Mouse (Mus musculus): ENCODE results near the gene Lgi2.

Gene Lgi2

GRCm38 (mm10) chr5:52565813-52566531 is at the start of gene Lgi2:
Gene Lgi2 (minus strand): TSS chr5:52566462.
- peak in 1 of 2 experiments; percentile 20 for DNase-seq (ENCODE audit: low spot score in 2 of 2)

GRCm38 (mm10) chr5:52615421-52615820 is 49.2 kb upstream of the Lgi2 start:
- no peak for DNase-seq (ENCODE audit: low spot score in 2 of 2)

- DNase-seq (ENCODE audit: low spot score in 2 of 2), result no peak
These were observed 48.4 kb upstream of the Lgi2 start for GRCm38 (mm10) chr5:52614686-52615085.

- DNase-seq (ENCODE audit: low spot score in 2 of 2), result no peak
These were observed 46.5 kb upstream of the Lgi2 start for GRCm38 (mm10) chr5:52612776-52613175.

DNA sequence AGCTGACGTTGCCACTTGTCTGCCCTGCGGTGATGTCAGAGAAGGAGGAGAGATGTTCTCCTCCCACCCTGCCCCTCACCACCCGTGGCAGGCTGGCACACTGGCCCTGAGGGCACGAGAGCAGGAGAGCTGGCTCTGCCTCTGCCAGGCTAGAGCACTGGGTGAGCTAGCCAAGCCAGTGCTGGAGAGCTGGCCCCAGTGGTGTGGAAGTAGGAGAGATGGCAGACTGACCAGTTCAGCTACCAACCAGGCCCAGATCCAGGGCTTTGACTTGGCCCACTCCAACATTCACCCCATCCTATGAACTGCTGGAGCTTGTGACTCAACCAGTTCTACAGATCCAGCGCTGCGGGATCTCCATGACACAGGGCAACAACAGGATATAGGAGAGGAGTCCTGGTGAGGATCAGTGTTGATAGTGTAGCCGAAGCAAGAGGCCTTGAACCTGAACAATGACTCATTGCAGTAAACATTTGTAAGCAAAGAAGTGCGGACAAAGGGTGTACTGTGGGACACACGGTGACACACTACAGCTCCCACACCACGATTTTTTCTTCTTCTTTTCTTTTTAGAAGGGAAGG is 45.1 kb upstream of the Lgi2 start:
- peak in 1 of 2 experiments; percentile 38 for DNase-seq (ENCODE audit: low spot score in 2 of 2)

GRCm38 (mm10) chr5:52610306-52610705 is 44.0 kb upstream of the Lgi2 start:
- DNase-seq (ENCODE audit: low spot score in 2 of 2), result no peak

DNA sequence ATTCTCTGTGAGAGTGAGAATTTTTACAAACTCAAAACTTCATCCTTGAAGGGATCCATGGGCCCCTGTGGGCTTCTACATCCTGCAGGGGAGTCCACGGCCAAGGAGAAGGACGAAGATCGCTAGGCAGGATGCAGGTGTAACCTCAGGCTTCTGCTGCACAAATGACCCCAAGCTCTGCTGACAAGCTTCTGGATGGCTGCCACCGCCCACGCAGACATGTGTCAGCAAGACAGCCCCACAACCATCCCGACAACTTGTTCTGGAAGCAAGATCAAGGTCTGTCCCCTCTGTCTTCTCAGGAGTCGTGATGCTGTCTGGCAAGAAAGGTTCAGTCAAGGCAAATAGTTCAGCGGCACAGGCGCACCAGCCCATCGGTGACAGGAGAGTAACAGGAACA is 43.4 kb upstream of the Lgi2 start:
- no peak for DNase-seq (ENCODE audit: low spot score in 2 of 2)

- peak in 1 of 2 experiments; percentile 61 for DNase-seq (ENCODE audit: low spot score in 2 of 2)
These were observed 38.4 kb upstream of the Lgi2 start for GRCm38 (mm10) chr5:52604582-52605041.

- no peak for DNase-seq (ENCODE audit: low spot score in 2 of 2)
These were observed 24.4 kb upstream of the Lgi2 start for GRCm38 (mm10) chr5:52590612-52591011.

DNA sequence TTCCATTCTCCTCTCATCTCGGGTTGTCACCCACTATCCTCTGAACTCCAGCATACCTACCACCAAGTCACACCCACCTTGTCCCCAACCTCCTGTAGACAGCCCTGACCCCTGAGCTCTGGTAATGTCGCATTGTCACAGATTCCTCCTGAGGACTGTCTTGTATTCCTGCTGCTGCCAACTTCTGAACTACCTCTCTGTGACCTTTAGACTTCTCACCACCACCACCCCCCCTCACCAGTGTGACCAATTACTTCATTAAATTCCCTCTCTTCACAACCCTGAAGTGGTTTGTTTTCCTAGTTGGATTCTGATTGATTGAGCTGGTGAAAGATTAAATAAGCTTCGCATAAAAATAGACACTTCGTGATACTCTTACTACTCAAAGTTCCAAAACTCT is 22.4 kb upstream of the Lgi2 start:
- DNase-seq (ENCODE audit: low spot score in 2 of 2), result no peak

- no peak for DNase-seq (ENCODE audit: low spot score in 2 of 2)
These were observed 21.1 kb upstream of the Lgi2 start for GRCm38 (mm10) chr5:52587291-52587733.

DNA sequence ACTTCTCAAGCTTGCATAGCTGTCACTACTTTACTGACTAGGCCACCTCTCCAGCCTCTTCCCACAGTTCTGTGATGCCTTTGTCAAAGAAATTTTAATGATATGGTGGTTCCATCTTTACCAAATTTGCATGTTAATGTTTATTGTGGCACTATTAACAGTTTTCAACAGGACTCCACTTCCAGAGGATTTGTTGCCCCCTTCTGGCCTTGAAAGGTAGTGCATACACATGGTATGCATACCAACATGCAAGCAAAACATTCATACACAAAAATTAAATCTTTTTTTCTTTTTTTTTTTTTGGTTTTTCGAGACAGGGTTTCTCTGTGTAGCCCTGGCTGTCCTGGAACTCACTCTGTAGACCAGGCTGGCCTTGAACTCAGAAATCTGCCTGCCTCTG is 6.3 kb upstream of the Lgi2 start:
- no peak for DNase-seq (ENCODE audit: low spot score in 2 of 2)

GRCm38 (mm10) chr5:52570746-52571145 is 4.5 kb upstream of the Lgi2 start:
- DNase-seq (ENCODE audit: low spot score in 2 of 2), result no peak

DNA sequence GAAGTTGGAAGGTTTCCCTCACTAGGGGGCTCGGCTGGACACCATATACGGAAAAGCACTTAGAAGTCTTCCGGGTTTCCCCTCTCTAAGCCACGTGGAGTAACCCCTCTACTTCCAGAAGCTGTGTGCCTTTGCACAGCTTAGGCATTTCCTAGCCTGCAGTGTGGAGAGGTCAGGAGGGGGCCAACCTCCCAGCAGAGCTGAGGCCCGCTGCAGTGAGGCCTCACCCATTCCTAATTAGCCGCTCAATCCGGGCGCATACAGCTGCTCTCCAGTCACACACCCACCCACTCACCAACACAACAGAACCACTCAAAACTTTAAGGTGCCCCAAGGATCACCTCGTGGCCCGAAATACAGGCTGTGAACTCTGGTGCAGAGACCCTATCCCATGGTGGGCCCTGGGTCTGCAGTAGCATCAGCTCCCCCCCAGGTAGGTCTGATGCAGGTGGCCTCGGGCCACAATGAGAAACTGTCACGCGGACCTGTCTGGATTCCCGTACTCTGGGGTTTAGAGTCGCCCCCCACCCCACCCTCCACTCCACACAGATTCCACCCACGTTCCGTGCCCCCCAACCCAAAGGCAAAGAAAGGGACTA is 949 bp downstream of the Lgi2 start:
- no peak for DNase-seq (ENCODE audit: low spot score in 2 of 2)

DNA sequence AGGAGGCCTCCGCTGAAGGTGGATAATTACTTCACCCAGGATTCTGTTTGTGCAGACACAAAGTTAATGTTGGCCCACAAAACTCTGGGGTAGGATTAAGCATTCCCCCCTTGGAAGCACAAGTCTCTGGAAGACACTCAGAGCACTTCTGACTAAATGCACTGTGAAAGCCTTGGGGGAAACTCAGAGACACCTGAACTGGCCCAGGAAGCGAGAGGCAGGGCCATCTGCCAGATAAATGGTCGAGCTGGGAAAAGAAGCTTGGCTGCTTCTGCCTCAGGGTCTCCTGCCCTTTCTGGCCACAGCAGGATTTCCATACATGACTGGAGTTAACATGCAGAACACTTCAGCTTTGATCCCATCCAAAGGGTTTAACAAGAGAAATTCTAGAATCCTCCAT is 1.9 kb downstream of the Lgi2 start:
- no peak for DNase-seq (ENCODE audit: low spot score in 2 of 2)

DNA sequence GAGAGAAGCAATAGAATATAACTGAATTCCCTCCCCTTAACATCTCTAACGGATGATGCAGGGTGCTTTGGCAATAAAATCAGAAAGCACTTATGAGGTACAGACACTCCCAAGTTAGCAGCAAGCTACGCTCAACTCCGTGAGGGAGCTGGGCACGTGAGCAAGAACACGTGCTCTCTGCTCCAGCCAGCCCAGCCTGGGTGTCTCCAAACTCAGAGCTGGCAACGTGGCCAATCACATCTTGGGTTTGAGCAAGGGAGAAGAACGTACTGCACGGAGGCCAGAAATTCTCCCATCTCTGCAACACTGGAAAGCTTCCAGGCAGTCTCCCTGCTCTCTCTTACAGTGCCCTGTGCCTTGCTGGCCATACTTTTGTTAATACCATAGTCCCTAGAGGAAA is 6.0 kb downstream of the Lgi2 start:
- DNase-seq (ENCODE audit: low spot score in 2 of 2), result peak in 1 of 2 experiments; percentile 45

DNA sequence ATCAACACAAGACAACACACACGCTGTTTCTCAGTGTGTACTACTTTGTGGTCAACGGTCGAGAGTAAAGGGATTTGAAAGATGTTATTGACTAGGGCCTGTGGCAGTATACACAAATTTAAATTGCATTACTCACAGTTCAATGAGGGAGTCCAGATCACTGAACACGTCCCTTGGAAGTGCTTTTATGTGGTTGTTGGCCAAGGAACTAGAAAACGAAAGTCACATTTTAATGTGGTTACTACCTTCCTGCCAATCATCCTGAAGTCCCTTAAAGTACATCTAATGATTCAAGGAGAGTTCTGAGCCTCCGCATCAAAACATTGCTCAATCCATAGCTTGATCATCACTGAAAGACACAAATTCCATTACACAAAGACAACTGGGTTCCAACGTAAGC is 10.7 kb downstream of the Lgi2 start:
- DNase-seq (ENCODE audit: low spot score in 2 of 2), result no peak

DNA sequence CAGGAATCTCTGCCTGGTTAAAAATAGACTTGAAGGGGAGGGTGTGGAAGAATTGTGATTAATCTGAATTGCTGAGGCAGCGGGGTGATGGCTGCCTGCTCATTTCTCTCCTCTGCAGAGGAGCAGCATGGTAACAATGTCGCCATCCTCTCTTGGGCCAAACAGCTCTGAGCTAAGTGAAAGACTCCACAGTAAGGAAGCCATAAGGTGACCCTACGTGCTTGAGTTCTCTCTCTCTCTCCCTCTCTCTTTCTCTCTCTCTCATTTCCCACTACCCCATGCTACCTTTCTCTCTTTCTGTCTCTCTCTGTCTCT is 15.0 kb downstream of the Lgi2 start:
- DNase-seq (ENCODE audit: low spot score in 2 of 2), result no peak

GRCm38 (mm10) chr5:52550613-52551317 is 15.5 kb downstream of the Lgi2 start:
- no peak for DNase-seq (ENCODE audit: low spot score in 2 of 2)

- DNase-seq (ENCODE audit: low spot score in 2 of 2), result no peak
These were observed 19.3 kb downstream of the Lgi2 start for GRCm38 (mm10) chr5:52546950-52547349.

DNA sequence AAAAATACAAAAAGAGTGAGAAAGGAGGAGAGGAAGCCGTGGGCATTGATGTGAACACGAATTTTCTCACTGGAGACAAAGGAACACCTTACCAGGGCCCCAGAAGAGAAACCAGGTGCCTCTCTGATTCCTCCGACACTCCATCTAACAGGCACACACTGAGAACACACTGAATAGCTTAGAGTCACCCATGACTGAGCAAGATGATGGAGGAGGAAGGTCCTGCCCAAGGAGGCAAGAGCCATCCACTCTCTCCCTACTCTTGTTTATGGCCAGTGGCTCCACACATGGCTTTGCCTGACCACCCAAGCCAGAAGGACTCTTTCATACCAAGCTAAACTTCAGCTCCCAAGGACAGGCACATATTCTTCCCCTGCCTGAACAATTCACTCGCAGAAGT is 22.5 kb downstream of the Lgi2 start:
- no peak for DNase-seq (ENCODE audit: low spot score in 2 of 2)

DNA sequence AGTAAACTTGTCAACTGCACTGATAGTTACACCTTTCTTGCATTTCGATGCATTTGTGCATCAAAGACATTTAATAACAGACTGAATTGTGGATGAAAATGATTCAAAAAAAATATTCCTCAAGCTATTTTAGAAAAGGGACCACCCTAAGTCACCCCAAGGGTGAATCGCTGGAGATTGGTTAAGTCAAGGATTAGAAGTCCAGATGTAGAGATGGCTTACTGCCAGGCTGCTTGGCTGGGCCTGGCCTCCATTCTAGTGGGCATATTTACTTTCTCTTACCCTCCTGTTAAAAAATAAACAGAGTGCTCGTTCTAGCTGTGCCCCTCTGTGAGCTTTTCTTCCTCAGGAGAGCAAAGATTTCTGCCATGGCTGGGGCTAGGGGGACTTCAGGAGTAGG is 26.1 kb downstream of the Lgi2 start:
- DNase-seq (ENCODE audit: low spot score in 2 of 2), result no peak

DNA sequence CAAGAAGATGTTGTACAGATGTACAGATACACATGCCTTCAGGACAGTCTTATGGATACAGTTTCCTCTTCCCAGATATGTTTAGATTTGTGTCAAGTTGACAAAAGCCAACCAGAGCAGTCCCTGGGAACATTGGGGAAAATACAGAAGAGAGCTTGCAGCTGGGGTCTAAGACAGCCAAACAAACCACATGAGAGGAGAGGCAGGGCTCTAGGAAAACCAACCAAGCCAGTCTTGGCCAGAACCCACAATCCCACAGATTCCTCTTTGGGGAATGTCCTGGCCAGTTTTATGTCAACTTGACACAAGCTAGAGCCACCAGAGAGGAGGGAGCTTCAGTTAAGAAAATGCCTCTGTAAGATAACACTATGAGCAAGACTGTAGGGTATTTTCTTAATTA is 26.8 kb downstream of the Lgi2 start:
- no peak for DNase-seq (ENCODE audit: low spot score in 2 of 2)
